Mouse (Mus musculus): ENCODE results near the gene Cers1.
A peak's percentile ranks its signal among the peaks of the same experiment; 100 is the strongest.

Gene Cers1

GRCm38 (mm10) chr8:70316511-70317504 is 1.2 kb downstream of the Cers1 start:
- peak; percentile 31 for DNase-seq

- no peak for DNase-seq
These were observed 2.3 kb downstream of the Cers1 start for GRCm38 (mm10) chr8:70317872-70318271.

- DNase-seq = no peak
These were observed 8.1 kb downstream of the Cers1 start for GRCm38 (mm10) chr8:70323716-70324115.

GRCm38 (mm10) chr8:70327512-70327911 is 11.9 kb downstream of the Cers1 start:
- DNase-seq = no peak

GRCm38 (mm10) chr8:70329124-70329834 is 13.7 kb downstream of the Cers1 start, which contains the start of gene Gdf1:
Gene Gdf1 (plus strand): TSS chr8:70329817.
- DNase-seq = no peak

DNA sequence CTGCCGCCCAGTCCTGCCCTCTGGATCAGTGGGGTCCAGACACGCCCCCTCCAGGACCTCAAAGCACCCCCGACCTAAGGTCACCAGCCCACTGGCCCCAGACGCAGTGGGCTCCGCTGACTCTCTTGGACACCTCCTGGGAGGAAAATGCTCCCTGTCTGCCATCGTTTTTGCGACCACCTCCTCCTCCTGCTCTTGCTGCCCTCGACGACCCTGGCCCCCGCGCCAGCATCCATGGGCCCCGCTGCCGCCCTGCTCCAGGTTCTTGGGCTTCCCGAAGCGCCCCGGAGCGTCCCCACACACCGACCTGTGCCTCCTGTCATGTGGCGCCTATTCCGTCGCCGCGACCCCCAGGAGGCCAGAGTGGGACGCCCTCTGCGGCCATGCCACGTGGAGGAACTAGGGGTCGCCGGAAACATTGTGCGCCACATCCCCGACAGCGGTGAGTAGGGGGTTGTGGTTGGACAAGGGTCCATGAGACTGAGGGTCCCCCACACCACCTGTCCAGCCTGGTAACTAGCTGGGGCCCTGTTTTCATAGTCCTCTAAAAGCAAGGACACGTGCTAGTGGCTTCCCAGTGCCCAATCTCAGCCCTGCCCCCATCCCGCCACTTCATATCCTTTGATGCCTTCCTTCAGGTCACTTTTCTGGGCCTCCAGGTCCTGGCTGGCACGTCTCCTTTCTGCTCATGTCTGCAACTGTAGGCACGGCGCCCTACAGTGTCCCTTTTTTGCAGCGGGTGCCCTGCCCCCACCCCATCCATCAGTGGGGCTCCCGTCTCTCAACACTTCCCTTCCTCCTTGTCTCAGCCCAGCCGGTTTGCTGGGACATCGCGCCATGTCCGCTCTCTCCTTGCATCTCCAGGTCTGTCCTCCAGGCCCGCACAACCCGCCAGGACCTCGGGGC is 14.5 kb downstream of the Cers1 start:
- no peak for DNase-seq

GRCm38 (mm10) chr8:70330741-70331364 is 15.3 kb downstream of the Cers1 start:
- no peak for DNase-seq

DNA sequence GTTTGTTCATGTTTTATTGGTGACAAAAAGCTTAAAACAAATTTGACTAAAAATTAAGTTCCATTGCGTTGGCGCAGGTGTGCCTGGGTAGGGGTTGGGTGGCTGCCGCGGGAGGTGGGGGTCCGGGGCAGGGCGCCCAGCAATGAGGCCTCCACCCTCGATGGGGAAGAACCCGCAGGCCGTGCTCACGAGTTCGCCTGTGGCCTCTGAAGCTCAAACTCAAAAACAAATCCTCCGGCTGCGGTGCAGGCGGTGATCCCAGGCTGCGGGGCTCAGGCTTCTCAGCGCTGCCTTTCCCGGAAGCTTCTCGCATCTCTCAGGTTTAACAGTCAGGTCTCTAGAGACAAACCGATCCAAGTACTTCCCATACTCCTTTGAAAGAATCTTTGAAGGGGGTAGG is 16.0 kb downstream of the Cers1 start:
- DNase-seq = no peak

- DNase-seq = peak; percentile 72
These were observed 16.7 kb downstream of the Cers1 start for GRCm38 (mm10) chr8:70332070-70332877.

DNA sequence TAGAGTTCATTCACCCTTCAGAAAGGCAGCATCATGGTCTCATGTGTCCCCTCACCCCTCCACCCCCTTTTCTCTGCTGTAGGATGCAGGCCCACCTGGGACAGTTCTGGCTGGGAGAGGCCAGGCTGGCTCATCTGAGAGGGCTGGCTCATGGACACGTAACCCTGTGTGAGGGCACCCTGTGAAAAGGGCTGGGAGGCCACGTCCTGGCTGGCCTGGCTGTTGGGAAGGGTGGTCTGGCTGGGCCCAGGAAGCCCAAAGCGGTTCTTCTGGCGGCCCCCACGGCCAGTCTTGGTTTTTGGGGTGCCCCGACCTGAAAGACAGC is 17.3 kb downstream of the Cers1 start:
- DNase-seq = no peak

- no peak for DNase-seq
These were observed 23.4 kb downstream of the Cers1 start for GRCm38 (mm10) chr8:70338931-70339330.

- DNase-seq = no peak
These were observed 25.1 kb downstream of the Cers1 start for GRCm38 (mm10) chr8:70340659-70341058.

DNA sequence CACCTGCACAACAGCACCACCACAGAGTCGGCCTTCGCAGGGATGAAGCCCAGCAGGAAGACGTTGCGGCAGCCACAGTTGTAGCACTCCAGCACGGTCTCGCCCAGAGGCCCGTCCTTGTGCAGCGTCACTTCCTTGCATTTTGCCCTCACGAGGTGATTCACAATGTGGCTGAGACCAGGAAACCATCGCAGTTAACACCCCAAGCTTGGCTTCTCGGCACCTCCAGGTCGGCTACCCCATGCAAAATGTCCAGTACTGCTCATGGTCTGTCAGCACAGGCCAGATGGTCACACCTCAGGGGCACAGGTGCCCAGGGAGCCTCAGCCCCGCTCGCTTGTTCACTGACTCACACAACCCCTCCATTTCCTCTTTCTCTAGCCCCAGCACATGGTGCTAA is 26.4 kb downstream of the Cers1 start:
- no peak for DNase-seq

DNA sequence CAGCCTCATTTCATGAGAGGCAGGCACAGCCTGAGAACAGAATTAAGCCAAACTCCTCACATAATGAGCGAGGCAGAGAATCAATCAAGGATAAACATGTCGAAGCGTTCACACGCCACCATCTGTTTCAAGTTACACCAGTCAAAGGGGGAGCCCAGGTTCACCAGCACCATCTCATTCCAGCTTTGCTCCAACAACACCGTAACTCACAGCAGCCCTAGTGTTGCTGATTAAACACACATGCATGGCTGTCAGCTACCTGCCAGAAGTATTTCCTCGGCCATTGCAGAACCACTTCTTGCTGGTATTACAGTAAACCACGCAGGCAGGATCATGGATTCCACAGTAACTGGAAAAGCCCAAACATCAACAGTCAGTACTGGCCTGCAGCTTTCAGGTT is 27.5 kb downstream of the Cers1 start:
- no peak for DNase-seq

DNA sequence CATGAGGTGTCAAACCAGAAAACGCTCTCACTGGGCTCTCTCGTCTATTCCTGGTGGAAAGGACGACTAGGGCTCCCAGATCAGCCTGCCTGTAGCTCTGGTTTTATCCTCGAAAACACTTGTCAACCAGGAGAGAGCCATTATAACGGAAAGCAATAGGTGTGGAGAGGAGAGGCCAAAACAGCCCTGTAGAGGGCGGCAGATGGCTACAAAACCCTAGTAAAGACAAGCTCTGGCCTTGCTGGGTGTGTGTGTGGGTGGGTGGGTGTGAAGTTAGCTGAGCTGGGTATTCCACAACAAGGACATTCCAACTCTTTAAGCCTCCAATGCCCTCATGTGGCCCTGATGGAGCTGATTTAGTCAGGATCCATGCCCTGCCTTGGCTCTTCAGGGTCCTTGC is 28.1 kb downstream of the Cers1 start:
- DNase-seq = peak; percentile 44

- no peak for DNase-seq
These were observed 28.7 kb downstream of the Cers1 start for GRCm38 (mm10) chr8:70344279-70344678.

DNA sequence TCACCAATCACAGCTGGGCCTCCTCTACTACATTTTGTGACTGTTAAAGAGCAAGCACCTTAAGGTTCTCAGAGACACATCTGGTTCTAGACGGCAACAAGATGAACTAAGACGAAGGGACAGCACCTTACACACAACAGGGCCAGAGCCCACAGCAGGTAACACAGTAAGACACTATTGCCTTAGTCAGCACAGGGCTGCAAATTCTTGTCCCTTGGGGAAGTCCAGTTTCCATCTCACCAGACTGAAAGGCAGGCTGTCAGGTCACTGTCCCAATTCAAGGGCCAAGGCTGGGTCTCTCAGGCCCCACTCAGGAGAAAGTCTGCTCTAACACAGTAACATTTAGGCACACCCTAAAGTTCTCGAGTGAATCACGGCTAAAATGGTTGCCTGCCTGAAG is 31.9 kb downstream of the Cers1 start:
- DNase-seq = no peak

DNA sequence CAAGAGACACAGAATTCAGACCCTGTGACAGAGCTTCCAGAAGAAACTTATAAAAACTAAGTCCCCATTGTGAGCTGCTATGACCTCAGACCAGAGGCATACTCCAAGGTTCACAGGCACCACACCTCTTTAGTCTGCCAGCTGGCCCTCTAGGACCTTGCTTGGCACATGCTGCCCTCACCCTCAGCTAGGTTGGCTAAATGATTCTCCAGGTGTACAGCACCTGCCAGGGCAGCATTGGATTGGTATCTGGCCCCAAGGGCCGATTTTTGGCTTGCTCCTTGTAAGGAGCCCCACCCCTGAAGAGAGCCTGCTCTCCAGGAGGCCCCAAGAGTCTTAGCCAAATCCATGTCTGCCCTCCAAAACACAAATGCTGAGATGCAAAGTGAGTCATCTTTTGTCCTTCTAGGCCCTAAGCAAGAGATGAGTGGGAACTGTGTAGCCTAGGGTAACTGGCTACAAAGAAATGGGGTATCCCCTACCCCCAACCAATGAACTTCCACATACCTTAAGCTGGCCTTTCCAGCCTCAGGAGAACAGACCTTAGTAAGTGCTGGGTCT is 32.4 kb downstream of the Cers1 start:
- DNase-seq = no peak

DNA sequence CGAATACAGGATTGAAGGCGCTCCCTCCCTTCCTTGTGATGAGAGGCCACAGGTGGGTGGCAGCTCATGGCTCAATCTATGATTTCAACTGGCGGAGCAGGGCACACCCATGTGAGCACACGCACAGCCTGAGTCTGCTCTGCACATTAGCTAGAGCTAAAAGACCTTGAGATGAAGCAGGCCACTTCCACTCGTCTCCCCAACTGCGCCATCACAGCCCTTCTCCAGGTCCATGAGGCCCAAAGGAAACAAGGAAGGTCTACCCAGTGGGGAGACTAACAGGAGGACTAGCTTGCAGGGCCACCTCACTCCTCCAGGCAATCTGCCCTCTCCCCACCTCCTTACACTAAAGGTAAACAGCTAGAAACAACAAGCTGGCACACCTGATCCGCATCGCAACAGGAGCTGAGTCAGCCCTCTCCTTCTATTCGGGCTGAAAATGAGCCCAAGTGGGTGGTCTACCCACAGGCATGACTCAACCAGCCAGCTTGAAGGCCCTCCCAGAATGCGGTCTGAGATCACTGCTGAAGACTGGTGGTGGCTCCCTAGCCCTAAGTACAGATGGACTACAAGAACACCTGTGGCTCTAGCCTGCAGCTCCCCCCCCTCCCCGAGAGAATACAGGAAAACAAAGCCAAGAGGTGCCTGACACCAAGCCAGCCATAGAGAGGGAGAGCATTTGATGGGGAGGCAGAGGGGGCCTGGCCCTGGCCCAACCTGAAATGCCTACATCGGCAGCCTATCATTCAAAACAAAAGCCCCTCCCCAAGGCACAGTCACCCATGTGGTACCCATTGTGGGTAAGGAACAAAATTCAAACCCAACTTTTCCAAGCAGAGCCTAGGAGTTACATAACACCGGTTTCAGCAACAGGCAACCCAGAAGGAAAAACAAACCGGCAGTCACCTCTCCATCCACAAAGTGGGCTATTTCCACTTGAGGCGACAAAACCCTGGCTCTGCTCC is 35.7 kb downstream of the Cers1 start:
- no peak for DNase-seq

- DNase-seq = no peak
These were observed 36.4 kb downstream of the Cers1 start for GRCm38 (mm10) chr8:70352000-70352384.
